12 mouse cellular contexts compared by ENCODE assay signal in genomic region chr1:193243571-193244193, GRCm38 (mm10). TPM values are rescaled to one million over a fixed set of nuclear protein-coding genes. Genes with fewer than 3 reads are reported as not detected.
A peak's percentile ranks its signal among the peaks of the same experiment; 100 is the strongest.
DNase-seq lines count a peak whose midpoint lies in the region; ATAC-seq and TF ChIP-seq lines count a peak whose summit lies in the region.
"Had no signal": no experiment of that assay in that cellular context is flagged by ENCODE, and none has a peak within 500 bp of the region (broad histone marks: within the 10 kb centered on the region; RNA-seq: fewer than 3 reads in every experiment).

No protein-coding gene starts in this region.

- ATAC-seq in lung, embryonic 14.5 days (ENCODE audit: insufficient read depth), result no peak
- ATAC-seq in CD4-positive, CD25-positive, alpha-beta regulatory T cell, adult 4 months, result no peak
- ATAC-seq in midbrain, postnatal 0 days (ENCODE audit: low FRiP score), result no peak
- ATAC-seq: intestine, postnatal 0 days had no signal

- peak; percentile 27 for DNase-seq in gastrocnemius, adult 2 months
- no peak for DNase-seq in gastrocnemius, postnatal 14 days
- DNase-seq in lung, embryonic 14.5 days, result no peak
- no peak for DNase-seq in lung, postnatal 14 days
- DNase-seq in midbrain, postnatal 0 days (ENCODE audit: low spot score), result no peak
- DNase-seq: cerebellum, postnatal 25 days had no signal

- no peaks in the 10 kb centered on the region for H3K9me3 ChIP-seq in lung, embryonic 14.5 days (ENCODE audit: low read depth, low read length)
- no peaks in the 10 kb centered on the region for H3K9me3 ChIP-seq in midbrain, postnatal 0 days (ENCODE audit: low read length)
- H3K9me3 ChIP-seq: hindbrain, embryonic 13.5 days had no signal

- no peaks in the 10 kb centered on the region for H3K27me3 ChIP-seq in lung, embryonic 14.5 days (ENCODE audit: insufficient read depth, low read length)
- H3K27me3 ChIP-seq in midbrain, postnatal 0 days (ENCODE audit: insufficient read depth, low read length), result no peaks in the 10 kb centered on the region
- H3K27me3 ChIP-seq: hindbrain, embryonic 13.5 days had no signal

- H3K4me2 ChIP-seq in lung, embryonic 14.5 days, result no peak overlapping the region
- H3K4me2 ChIP-seq in midbrain, postnatal 0 days (ENCODE audit: low read depth, low read length, poor library complexity, severe bottlenecking), result no peak overlapping the region
- H3K4me2 ChIP-seq: hindbrain, embryonic 13.5 days had no signal

- intact Hi-C loops in gastrocnemius, adult 2 months (cut with DNase I), result no loop called here
- intact Hi-C loops in gastrocnemius, postnatal 14 days (cut with DNase I; ENCODE audit: low total_unique reads), result no loop called here

- H3K36me3 ChIP-seq in lung, embryonic 14.5 days (ENCODE audit: insufficient read depth), result no peaks in the 10 kb centered on the region
- H3K36me3 ChIP-seq in midbrain, postnatal 0 days (ENCODE audit: insufficient read depth, low read length), result no peaks in the 10 kb centered on the region
- H3K36me3 ChIP-seq: hindbrain, embryonic 13.5 days had no signal

- WGBS in lung, embryonic 14.5 days, result 47% methylated on average over 10 of the region's 10 CpGs
- WGBS in olfactory bulb, adult 2 months, result 21% methylated on average over 10 of the region's 10 CpGs
- WGBS in midbrain, postnatal 0 days, result 58% methylated on average over 10 of the region's 10 CpGs

- no peaks in the 10 kb centered on the region for H3K4me1 ChIP-seq in lung, embryonic 14.5 days (ENCODE audit: insufficient read depth)
- peaks cover 5% of the 10 kb centered on the region; the same call in 1 of the 2 replicates for H3K4me1 ChIP-seq in embryonic fibroblast, embryonic 13.5 days (ENCODE audit: control insufficient read depth, insufficient read depth, low read length)
- H3K4me1 ChIP-seq in olfactory bulb, adult 2 months (ENCODE audit: control insufficient read depth, insufficient read depth, low read length), result peaks cover 12% of the 10 kb centered on the region
- no peaks in the 10 kb centered on the region for H3K4me1 ChIP-seq in midbrain, postnatal 0 days (ENCODE audit: insufficient read depth, low read length)
- H3K4me1 ChIP-seq: hindbrain, embryonic 13.5 days had no signal

- TF ChIP-seq POLR2A in embryonic fibroblast, embryonic 13.5 days (IDR thresholded peaks at IDR 0.05; ENCODE audit: low read depth, low read length), result no peak
- TF ChIP-seq POLR2A in olfactory bulb, adult 2 months (IDR thresholded peaks at IDR 0.05; ENCODE audit: insufficient read depth, low read depth, low read length), result no peak

- H3K9ac ChIP-seq in lung, embryonic 14.5 days, result no peak overlapping the region
- H3K9ac ChIP-seq in midbrain, postnatal 0 days (replicated peaks; ENCODE audit: low read length, poor library complexity, severe bottlenecking), result no peak overlapping the region
- H3K9ac ChIP-seq: hindbrain, embryonic 13.5 days; liver, embryonic 14.5 days had no signal

- H3K4me3 ChIP-seq in gastrocnemius, adult 2 months, result no peak overlapping the region
- no peak overlapping the region for H3K4me3 ChIP-seq in lung, embryonic 14.5 days (ENCODE audit: low read depth, low read length)
- H3K4me3 ChIP-seq in embryonic fibroblast, embryonic 13.5 days (ENCODE audit: insufficient read depth, low read length), result no peak overlapping the region
- no peak overlapping the region for H3K4me3 ChIP-seq in olfactory bulb, adult 2 months (ENCODE audit: insufficient read depth, low read depth, low read length)
- no peak overlapping the region for H3K4me3 ChIP-seq in midbrain, postnatal 0 days (ENCODE audit: low read depth, low read length)
- H3K4me3 ChIP-seq: hindbrain, embryonic 13.5 days had no signal

- H3K27ac ChIP-seq in gastrocnemius, adult 2 months, result peak overlapping the region; percentile 74
- peak overlapping the region; percentile 7; the same call in 1 of the 2 replicates for H3K27ac ChIP-seq in lung, embryonic 14.5 days (ENCODE audit: low read depth)
- H3K27ac ChIP-seq in embryonic fibroblast, embryonic 13.5 days (ENCODE audit: insufficient read depth, low read length), result peak overlapping the region; percentile 84
- H3K27ac ChIP-seq in olfactory bulb, adult 2 months (ENCODE audit: insufficient read depth, low read depth, low read length), result peak overlapping the region; percentile 82
- H3K27ac ChIP-seq in midbrain, postnatal 0 days (ENCODE audit: low read depth, low read length), result no peak overlapping the region
- H3K27ac ChIP-seq: hindbrain, embryonic 13.5 days; liver, embryonic 14.5 days had no signal

- no peak for TF ChIP-seq CTCF in gastrocnemius, adult 2 months (IDR thresholded peaks at IDR 0.05)
- no peak for TF ChIP-seq CTCF in lung, embryonic 14.5 days (IDR thresholded peaks at IDR 0.05; ENCODE audit: low read depth)
- no peak for TF ChIP-seq CTCF in embryonic fibroblast, embryonic 13.5 days (IDR thresholded peaks at IDR 0.05; ENCODE audit: borderline replicate concordance, insufficient read depth, low read length)
- TF ChIP-seq CTCF in olfactory bulb, adult 2 months (IDR thresholded peaks at IDR 0.05; ENCODE audit: insufficient read depth, low read depth, low read length), result no peak
- no peak for TF ChIP-seq CTCF in midbrain, postnatal 0 days (IDR thresholded peaks at IDR 0.05)

RNA-seq across cellular contexts. Expression of gene Hsd11b1, which starts 20.2 kb away (rescaled TPM):
- total RNA-seq in gastrocnemius, adult 2 months (2021), result 1 to 10 TPM; 5.8 to 7.0 TPM
- total RNA-seq in gastrocnemius, postnatal 14 days (2021), result 1 to 10 TPM; 5.7 to 7.0 TPM
- polyA plus RNA-seq in lung, embryonic 14.5 days (2014; fragmentation: Nextera tagmentation; extraction: Ambion mirVana), result 1.6 and 2.1 TPM in 2 replicates
- 0.86 TPM in 1 of 2 replicates, not detected in the other for polyA plus RNA-seq in embryonic fibroblast, embryonic 13.5 days (2011; ENCODE audit: insufficient read length, low read depth, missing spikeins)
- polyA plus RNA-seq in olfactory bulb, adult 2 months (2012; ENCODE audit: insufficient read depth, insufficient read length, low replicate concordance, missing spikeins), result not detected in 2 replicates
- polyA plus RNA-seq in CD4-positive, CD25-positive, alpha-beta regulatory T cell, adult 4 months (2017; shearing (Covaris generic)), result 100 to 1,000 TPM; 171 to 174 TPM
- total RNA-seq in midbrain, postnatal 0 days (2014; rRNA removed), result 2.7 and 3.0 TPM in 2 replicates
- 2.8 and 3.4 TPM in 2 replicates for polyA plus RNA-seq in midbrain, postnatal 0 days (2015; fragmentation: Nextera tagmentation; extraction: Ambion mirVana)
- polyA plus RNA-seq: hindbrain, embryonic 13.5 days had no signal

RNA-seq across cellular contexts. Expression of gene G0s2, which starts 29.3 kb away (rescaled TPM):
- 10 to 100 TPM; 18.7 to 29.3 TPM for total RNA-seq in gastrocnemius, adult 2 months (2021)
- total RNA-seq in gastrocnemius, postnatal 14 days (2021), result 10 to 100 TPM; 16.7 to 25.3 TPM
- 49.0 and 67.3 TPM in 2 replicates for polyA plus RNA-seq in lung, embryonic 14.5 days (2014; fragmentation: Nextera tagmentation; extraction: Ambion mirVana)
- polyA plus RNA-seq in embryonic fibroblast, embryonic 13.5 days (2011; ENCODE audit: insufficient read length, low read depth, missing spikeins), result 1.5 and 3.4 TPM in 2 replicates
- not detected in 2 replicates for polyA plus RNA-seq in olfactory bulb, adult 2 months (2012; ENCODE audit: insufficient read depth, insufficient read length, low replicate concordance, missing spikeins)
- 1 to 10 TPM; 1.1 to 1.5 TPM for polyA plus RNA-seq in CD4-positive, CD25-positive, alpha-beta regulatory T cell, adult 4 months (2017; shearing (Covaris generic))
- total RNA-seq in midbrain, postnatal 0 days (2014; rRNA removed), result 5.3 and 8.6 TPM in 2 replicates
- 5.8 and 6.5 TPM in 2 replicates for polyA plus RNA-seq in midbrain, postnatal 0 days (2015; fragmentation: Nextera tagmentation; extraction: Ambion mirVana)

RNA-seq across cellular contexts. Expression of gene Lamb3, which starts 36.2 kb away (rescaled TPM):
- 1 to 10 TPM; 3.7 to 5.4 TPM for total RNA-seq in gastrocnemius, adult 2 months (2021)
- 1 to 10 TPM in 1 of 2 experiments, under 1 TPM in 1; 0.80 to 1.4 TPM for total RNA-seq in gastrocnemius, postnatal 14 days (2021)
- polyA plus RNA-seq in lung, embryonic 14.5 days (2014; fragmentation: Nextera tagmentation; extraction: Ambion mirVana), result 24.4 and 24.7 TPM in 2 replicates
- not detected in 2 replicates for polyA plus RNA-seq in embryonic fibroblast, embryonic 13.5 days (2011; ENCODE audit: insufficient read length, low read depth, missing spikeins)
- not detected in 2 replicates for polyA plus RNA-seq in olfactory bulb, adult 2 months (2012; ENCODE audit: insufficient read depth, insufficient read length, low replicate concordance, missing spikeins)
- 10 to 100 TPM; 22.2 to 30.4 TPM for polyA plus RNA-seq in CD4-positive, CD25-positive, alpha-beta regulatory T cell, adult 4 months (2017; shearing (Covaris generic))
- 0.66 and 0.82 TPM in 2 replicates for total RNA-seq in midbrain, postnatal 0 days (2014; rRNA removed)
- polyA plus RNA-seq in midbrain, postnatal 0 days (2015; fragmentation: Nextera tagmentation; extraction: Ambion mirVana), result 1.1 and 1.4 TPM in 2 replicates

RNA-seq across cellular contexts. Expression of gene Traf3ip3, which starts 42.2 kb away (rescaled TPM):
- total RNA-seq in gastrocnemius, adult 2 months (2021), result 1 to 10 TPM in 1 of 2 experiments, under 1 TPM in 1; 0.48 to 1.2 TPM
- 1 to 10 TPM; 6.0 to 8.4 TPM for total RNA-seq in gastrocnemius, postnatal 14 days (2021)
- polyA plus RNA-seq in lung, embryonic 14.5 days (2014; fragmentation: Nextera tagmentation; extraction: Ambion mirVana), result 1.9 and 4.1 TPM in 2 replicates
- not detected in 2 replicates for polyA plus RNA-seq in embryonic fibroblast, embryonic 13.5 days (2011; ENCODE audit: insufficient read length, low read depth, missing spikeins)
- polyA plus RNA-seq in olfactory bulb, adult 2 months (2012; ENCODE audit: insufficient read depth, insufficient read length, low replicate concordance, missing spikeins), result not detected in 2 replicates
- 100 to 1,000 TPM; 367 to 455 TPM for polyA plus RNA-seq in CD4-positive, CD25-positive, alpha-beta regulatory T cell, adult 4 months (2017; shearing (Covaris generic))
- total RNA-seq in midbrain, postnatal 0 days (2014; rRNA removed), result 2.4 and 2.7 TPM in 2 replicates
- 1.3 and 1.9 TPM in 2 replicates for polyA plus RNA-seq in midbrain, postnatal 0 days (2015; fragmentation: Nextera tagmentation; extraction: Ambion mirVana)

Comparison
In these comparisons a context has a peak if more than half of its experiments do, and no peak if none do; other contexts are left out.
1. RNA of gene Hsd11b1, which starts 20.2 kb away (polyA plus RNA-seq): 171 to 174 TPM in CD4-positive, CD25-positive, alpha-beta regulatory T cell, adult 4 months; 2.8 to 3.4 TPM in midbrain, postnatal 0 days, 1.6 to 2.1 TPM in lung, embryonic 14.5 days, 0.86 TPM in embryonic fibroblast, embryonic 13.5 days and not detected in olfactory bulb, adult 2 months; every median in the first group is over 10 times any median in the second.